Mouse (Mus musculus): ENCODE measurements around the gene Gsn. TPM values are rescaled to one million over a fixed set of nuclear protein-coding genes. Genes with fewer than 3 reads are reported as not detected.

Gsn gene
- total and polyA plus RNA-seq, 2 experiments from 2014 or later, result 255 to 460 TPM

- DNase-seq (ENCODE audit: low spot score), result no peak
- WGBS, result 65% methylated on average over 1 of the region's 1 CpGs
- H3K27me3 ChIP-seq (ENCODE audit: control insufficient read depth, insufficient read depth, low read length), result no peaks in the 10 kb centered on the region
- H3K4me2 ChIP-seq (ENCODE audit: low read depth, low read length), result no peak overlapping the region
- peaks cover 33% of the 10 kb centered on the region for H3K4me1 ChIP-seq (ENCODE audit: control insufficient read depth, insufficient read depth)
- no peak for ATAC-seq (ENCODE audit: insufficient read depth, low read depth)
- H3K9me3 ChIP-seq (replicated peaks; ENCODE audit: control insufficient read depth, low read length), result no peaks in the 10 kb centered on the region
- H3K36me3 ChIP-seq (replicated peaks; ENCODE audit: control insufficient read depth, insufficient read depth, low read length), result 0 out of 2 replicates have a peak, but pooled peaks cover 4% of the 10 kb centered on the region
- H3K9ac ChIP-seq (replicated peaks; ENCODE audit: low read depth, low read length), result no peak overlapping the region
- no peak overlapping the region for H3K27ac ChIP-seq (ENCODE audit: low read depth)
- no peak overlapping the region for H3K4me3 ChIP-seq (ENCODE audit: low read depth, low read length)
- TF ChIP-seq CTCF (IDR thresholded peaks at IDR 0.05; ENCODE audit: low read depth) (no peak), EP300 (IDR thresholded peaks at IDR 0.05; ENCODE audit: low read depth) (no peak)
Measured at GRCm38 (mm10) chr2:35326931-35327330, 70.8 kb downstream of the Gsn start.

GRCm38 (mm10) chr2:35327583-35327982, 71.4 kb downstream of the Gsn start:
- 0 out of 2 replicates have a peak overlapping the region, but pooled peaks have one; percentile 22 for H3K27ac ChIP-seq (ENCODE audit: low read depth)
- no peak overlapping the region for H3K9ac ChIP-seq (replicated peaks; ENCODE audit: low read depth, low read length)
- H3K9me3 ChIP-seq (replicated peaks; ENCODE audit: control insufficient read depth, low read length), result no peaks in the 10 kb centered on the region
- TF ChIP-seq EP300 (IDR thresholded peaks at IDR 0.05; ENCODE audit: low read depth), result no peak
- TF ChIP-seq CTCF (IDR thresholded peaks at IDR 0.05; ENCODE audit: low read depth), result no peak
- peak overlapping the region; percentile 18; the same call in 1 of the 2 replicates for H3K4me2 ChIP-seq (ENCODE audit: low read depth, low read length)
- no peak overlapping the region for H3K4me3 ChIP-seq (ENCODE audit: low read depth, low read length)
- 0 out of 2 replicates have a peak, but pooled peaks cover 4% of the 10 kb centered on the region for H3K36me3 ChIP-seq (replicated peaks; ENCODE audit: control insufficient read depth, insufficient read depth, low read length)
- no peaks in the 10 kb centered on the region for H3K27me3 ChIP-seq (ENCODE audit: control insufficient read depth, insufficient read depth, low read length)
- no peak for ATAC-seq (ENCODE audit: insufficient read depth, low read depth)
- peaks cover 32% of the 10 kb centered on the region for H3K4me1 ChIP-seq (ENCODE audit: control insufficient read depth, insufficient read depth)
- 50% methylated on average over 10 of the region's 10 CpGs for WGBS
- DNase-seq (ENCODE audit: low spot score), result no peak

- no peak for ATAC-seq (ENCODE audit: insufficient read depth, low read depth)
- DNase-seq (ENCODE audit: low spot score), result no peak
- Histone ChIP-seq H3K27me3 (ENCODE audit: control insufficient read depth, insufficient read depth, low read length) (no peaks in the 10 kb centered on the region), H3K4me2 (ENCODE audit: low read depth, low read length) (no peak overlapping the region), H3K9me3 (replicated peaks; ENCODE audit: control insufficient read depth, low read length) (no peaks in the 10 kb centered on the region), H3K27ac (ENCODE audit: low read depth) (no peak overlapping the region), H3K4me3 (ENCODE audit: low read depth, low read length) (no peak overlapping the region), H3K36me3 (replicated peaks; ENCODE audit: control insufficient read depth, insufficient read depth, low read length) (0 out of 2 replicates have a peak, but pooled peaks cover 4% of the 10 kb centered on the region), H3K9ac (replicated peaks; ENCODE audit: low read depth, low read length) (no peak overlapping the region), H3K4me1 (ENCODE audit: control insufficient read depth, insufficient read depth) (peaks cover 30% of the 10 kb centered on the region)
- TF ChIP-seq EP300 (IDR thresholded peaks at IDR 0.05; ENCODE audit: low read depth), result no peak
- no peak for TF ChIP-seq CTCF (IDR thresholded peaks at IDR 0.05; ENCODE audit: low read depth)
- 53% methylated on average over 11 of the region's 11 CpGs for WGBS
Measured at GRCm38 (mm10) chr2:35328064-35328792, 72.0 kb downstream of the Gsn start.

GRCm38 (mm10) chr2:35329061-35329460, 72.9 kb downstream of the Gsn start:
- DNase-seq (ENCODE audit: low spot score), result no peak
- Histone ChIP-seq H3K4me1 (ENCODE audit: control insufficient read depth, insufficient read depth) (peaks cover 23% of the 10 kb centered on the region), H3K27me3 (ENCODE audit: control insufficient read depth, insufficient read depth, low read length) (no peaks in the 10 kb centered on the region), H3K9me3 (replicated peaks; ENCODE audit: control insufficient read depth, low read length) (no peaks in the 10 kb centered on the region), H3K4me2 (ENCODE audit: low read depth, low read length) (no peak overlapping the region), H3K27ac (ENCODE audit: low read depth) (no peak overlapping the region), H3K4me3 (ENCODE audit: low read depth, low read length) (no peak overlapping the region), H3K36me3 (replicated peaks; ENCODE audit: control insufficient read depth, insufficient read depth, low read length) (0 out of 2 replicates have a peak, but pooled peaks cover 4% of the 10 kb centered on the region), H3K9ac (replicated peaks; ENCODE audit: low read depth, low read length) (no peak overlapping the region)
- ATAC-seq (ENCODE audit: insufficient read depth, low read depth), result no peak
- no peak for TF ChIP-seq CTCF (IDR thresholded peaks at IDR 0.05; ENCODE audit: low read depth)
- TF ChIP-seq EP300 (IDR thresholded peaks at IDR 0.05; ENCODE audit: low read depth), result no peak
- WGBS, result 81% methylated on average over 2 of the region's 2 CpGs

GRCm38 (mm10) chr2:35331205-35331604, 75.0 kb downstream of the Gsn start:
- H3K9me3 ChIP-seq (replicated peaks; ENCODE audit: control insufficient read depth, low read length), result no peaks in the 10 kb centered on the region
- peaks cover 28% of the 10 kb centered on the region for H3K4me1 ChIP-seq (ENCODE audit: control insufficient read depth, insufficient read depth)
- ATAC-seq (ENCODE audit: insufficient read depth, low read depth) (no peak), DNase-seq (ENCODE audit: low spot score) (no peak)
- 68% methylated on average over 2 of the region's 2 CpGs for WGBS
- H3K27ac ChIP-seq (ENCODE audit: low read depth), result no peak overlapping the region
- H3K9ac ChIP-seq (replicated peaks; ENCODE audit: low read depth, low read length), result no peak overlapping the region
- no peak overlapping the region for H3K4me3 ChIP-seq (ENCODE audit: low read depth, low read length)
- 0 out of 2 replicates have a peak, but pooled peaks cover 4% of the 10 kb centered on the region for H3K36me3 ChIP-seq (replicated peaks; ENCODE audit: control insufficient read depth, insufficient read depth, low read length)
- H3K27me3 ChIP-seq (ENCODE audit: control insufficient read depth, insufficient read depth, low read length), result no peaks in the 10 kb centered on the region
- TF ChIP-seq EP300 (IDR thresholded peaks at IDR 0.05; ENCODE audit: low read depth), result no peak
- TF ChIP-seq CTCF (IDR thresholded peaks at IDR 0.05; ENCODE audit: low read depth), result no peak
- H3K4me2 ChIP-seq (ENCODE audit: low read depth, low read length), result no peak overlapping the region

Measured in heart, postnatal 0 days (tissue).